Comparison of ENCODE assay signal across 15 mouse cellular contexts in the genomic region with DNA sequence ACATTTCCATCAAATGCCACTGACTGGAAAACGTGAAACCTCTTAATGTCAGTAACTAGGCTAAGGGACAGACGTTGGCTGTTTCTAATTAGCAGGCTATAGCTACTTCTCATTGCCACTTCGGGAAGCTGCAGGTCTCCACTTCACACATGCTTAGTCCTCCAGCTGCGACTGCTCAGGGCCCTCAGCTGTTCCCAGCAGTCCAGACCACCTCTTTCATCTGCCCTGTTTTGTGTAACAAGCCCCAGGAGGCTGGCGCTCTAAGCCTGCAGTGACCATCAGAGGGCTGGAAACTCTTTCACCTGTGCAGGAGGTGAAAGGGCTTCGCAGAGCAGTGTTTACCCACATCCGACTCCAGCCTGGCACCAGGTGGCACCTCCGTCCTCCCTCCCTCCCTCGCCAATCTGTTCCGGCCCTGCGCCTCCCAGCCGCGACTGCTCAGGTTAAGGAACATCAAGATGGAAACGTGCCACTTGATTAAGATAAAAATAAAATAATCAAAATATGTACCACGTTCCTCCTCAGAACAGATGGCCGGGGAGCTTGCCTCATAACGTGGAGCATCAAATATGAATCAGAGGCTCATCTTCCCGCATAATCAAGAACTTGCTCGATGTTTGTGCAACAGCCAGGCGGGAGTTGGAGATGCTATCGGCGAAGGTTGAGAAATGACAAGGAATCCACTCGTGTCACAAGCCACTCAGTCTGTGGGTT.
DNase-seq lines count a peak whose midpoint lies in the region.
"Had no signal": no experiment of that assay in that cellular context is flagged by ENCODE, and none has a peak within 500 bp of the region (broad histone marks: within the 10 kb centered on the region; RNA-seq: fewer than 3 reads in every experiment).

No protein-coding gene starts in this region.

- intact Hi-C loops in heart, postnatal 25 days (cut with DNase I): no loop called here

- peak; percentile 13 to 15 for DNase-seq in cerebellum, adult 18-20 months
- DNase-seq in cerebellum, postnatal 4 days (ENCODE audit: low spot score in 2 of 2): no peak
- DNase-seq in heart, adult 11 months: peak; percentile 75
- DNase-seq in heart, postnatal 25 days (ENCODE audit: low spot score): no peak
- peak; percentile 36 for DNase-seq in testis, postnatal 10 days (ENCODE audit: low spot score)
- no peak for DNase-seq in testis, postnatal 14 days (ENCODE audit: low spot score)
- DNase-seq in adrenal gland, adult 18-20 months (ENCODE audit: low spot score in 2 of 2): no peak
- DNase-seq in left cerebral cortex, adult 18-20 months (ENCODE audit: low spot score in 2 of 2): no peak
- DNase-seq: adrenal gland, adult 8-10 months; cerebellum, adult 11-12 months; embryo, embryonic 11 days; gastrocnemius, postnatal 10 days; kidney, adult 2 months; liver, embryonic 13.5 days; lung, postnatal 36 days had no signal

Comparison
In these comparisons a context has a peak if more than half of its experiments do, and no peak if none do; other contexts are left out.
1. DNase-seq: peak in cerebellum, adult 18-20 months (2 of 2), heart, adult 11 months (single experiment) and testis, postnatal 10 days (single experiment); none in cerebellum, postnatal 4 days (0 of 2), heart, postnatal 25 days (single experiment), testis, postnatal 14 days (single experiment), adrenal gland, adult 18-20 months (0 of 2) and left cerebral cortex, adult 18-20 months (0 of 2).